Mouse (Mus musculus): ENCODE data around the gene Taf8.

Gene Taf8

DNA sequence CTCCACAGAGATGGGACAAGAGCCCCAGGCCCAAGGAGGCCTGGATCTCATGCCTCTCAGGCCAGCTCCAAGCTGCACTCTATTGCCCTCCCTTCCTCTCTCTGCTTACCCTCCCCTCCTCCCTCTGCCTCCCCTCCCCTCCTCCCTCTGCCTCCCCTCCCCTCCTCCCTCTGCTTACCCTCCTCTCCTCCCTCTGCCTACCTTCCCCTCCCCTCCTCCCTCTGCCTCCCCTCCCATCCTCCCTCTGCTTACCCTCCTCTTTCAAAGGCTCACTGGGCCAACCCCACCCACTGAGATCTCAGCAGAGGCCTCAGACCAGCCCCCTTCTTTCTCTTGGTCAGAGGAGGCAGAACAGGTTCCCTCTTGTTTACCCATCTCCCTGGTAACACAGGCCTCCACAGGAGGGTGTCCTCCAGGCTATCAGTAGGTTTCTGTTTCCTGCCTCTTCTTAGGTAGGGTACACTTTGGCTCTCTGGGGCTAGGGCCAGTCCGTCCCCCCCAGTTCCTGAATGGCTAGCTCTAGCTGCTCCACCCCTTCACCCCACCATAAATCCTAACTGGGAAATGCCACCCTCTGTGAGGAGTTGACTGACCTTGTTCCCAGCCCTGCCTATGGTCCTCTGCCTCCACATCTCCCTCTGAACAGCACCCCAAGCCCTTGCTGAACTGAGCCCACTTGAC, 17.7 kb downstream of the Taf8 start:
- no peak for DNase-seq (ENCODE audit: low spot score in 2 of 2)

DNA sequence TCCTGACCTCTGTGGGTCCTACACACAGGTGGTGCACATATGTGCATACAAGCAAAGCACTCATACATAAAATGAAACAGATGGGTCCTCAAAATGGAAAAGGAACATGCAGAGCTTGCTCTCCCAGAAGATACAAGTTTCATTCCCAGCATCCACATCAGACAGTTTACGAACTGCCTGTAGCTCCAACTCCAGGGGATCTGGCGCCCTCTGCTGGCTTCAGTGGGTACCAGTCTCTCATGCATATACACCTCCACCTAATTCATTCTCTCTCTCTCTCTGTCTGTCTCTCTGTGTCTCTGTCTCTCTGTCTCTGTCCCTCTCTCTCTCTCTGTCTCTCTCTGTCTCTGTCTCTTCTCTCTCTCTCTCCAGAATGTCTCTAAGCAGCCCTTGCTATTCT, 19.7 kb downstream of the Taf8 start:
- DNase-seq (ENCODE audit: low spot score in 2 of 2), result peak; percentile 26 to 42

DNA sequence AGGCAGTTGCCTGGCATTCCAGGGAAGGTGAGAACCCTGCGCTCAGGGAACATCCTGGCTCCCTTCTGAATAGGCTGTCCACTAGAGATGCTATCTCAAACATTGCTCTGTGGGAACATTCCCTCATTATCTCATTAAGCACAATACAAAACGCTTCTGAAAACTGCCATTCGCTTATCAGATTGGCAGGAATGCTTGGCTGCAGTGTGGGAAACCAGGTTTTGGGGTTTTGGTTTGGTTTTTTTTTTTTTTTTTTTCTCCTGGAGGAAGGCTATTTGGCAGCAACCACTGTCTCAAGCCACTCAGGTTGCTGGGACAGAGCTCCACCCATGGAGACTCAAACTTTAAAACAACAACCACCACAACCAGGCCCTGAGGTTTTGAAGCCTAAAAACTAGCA, 22.2 kb downstream of the Taf8 start:
- DNase-seq (ENCODE audit: low spot score in 2 of 2), result no peak

DNA sequence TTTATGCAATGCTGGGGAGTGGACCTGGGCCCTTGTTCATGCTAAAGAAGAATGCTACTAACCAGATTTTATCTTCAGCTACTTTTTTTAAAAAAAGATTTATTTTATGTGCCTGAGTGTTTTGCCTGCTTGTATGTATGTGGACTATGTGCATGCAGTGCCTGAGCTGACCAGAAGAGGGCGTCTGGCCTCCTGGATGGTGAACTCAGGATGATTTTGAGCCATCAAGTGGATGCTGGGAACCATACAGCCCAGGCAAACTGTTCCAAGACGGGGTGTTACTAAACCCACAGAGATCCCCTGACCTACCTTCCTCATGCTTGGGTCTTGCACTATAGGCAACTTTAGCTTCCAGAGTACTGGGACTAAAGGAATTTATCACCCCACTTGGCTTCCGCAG, 26.4 kb downstream of the Taf8 start:
- DNase-seq (ENCODE audit: low spot score in 2 of 2), result no peak

DNA sequence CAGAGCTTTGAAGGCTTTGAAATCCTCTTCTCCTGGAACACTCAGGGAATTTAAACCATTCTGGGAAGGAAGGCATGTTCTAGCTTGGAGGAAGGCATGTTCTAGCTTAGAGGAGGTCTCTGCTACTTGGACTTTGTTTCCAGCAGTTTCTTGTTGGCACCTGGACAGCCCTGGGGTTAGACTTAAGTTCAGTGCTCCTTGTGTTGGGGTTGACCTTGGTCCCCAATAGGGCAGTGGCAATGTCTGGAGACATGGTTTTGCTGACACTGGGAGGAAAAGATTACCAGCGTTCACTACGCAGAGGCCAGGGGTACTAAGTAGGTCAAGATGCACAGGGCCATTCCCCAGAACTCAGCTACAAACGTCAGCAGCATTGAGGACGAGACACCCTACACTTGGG, 26.9 kb downstream of the Taf8 start:
- no peak for DNase-seq (ENCODE audit: low spot score in 2 of 2)

DNA sequence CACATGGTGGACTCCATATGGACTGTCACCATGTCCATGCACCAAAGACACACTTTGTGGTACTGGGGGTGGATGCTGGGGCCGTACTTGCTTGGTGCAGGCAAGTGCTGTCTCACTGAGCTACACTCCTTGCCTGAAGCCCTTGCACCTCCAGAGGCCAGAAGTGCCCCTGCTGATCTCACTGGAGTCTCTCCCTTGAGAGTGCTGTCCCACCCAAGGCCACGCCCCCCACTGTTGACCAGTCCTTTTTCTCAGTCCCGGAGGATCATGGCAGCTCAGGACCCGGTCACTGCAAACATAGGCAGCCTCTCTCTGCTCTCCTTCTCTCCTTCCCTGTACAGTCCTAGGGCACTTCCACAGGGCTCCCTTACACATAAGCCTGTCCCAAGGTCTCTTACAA, 27.8 kb downstream of the Taf8 start:
- DNase-seq (ENCODE audit: low spot score in 2 of 2), result no peak

DNA sequence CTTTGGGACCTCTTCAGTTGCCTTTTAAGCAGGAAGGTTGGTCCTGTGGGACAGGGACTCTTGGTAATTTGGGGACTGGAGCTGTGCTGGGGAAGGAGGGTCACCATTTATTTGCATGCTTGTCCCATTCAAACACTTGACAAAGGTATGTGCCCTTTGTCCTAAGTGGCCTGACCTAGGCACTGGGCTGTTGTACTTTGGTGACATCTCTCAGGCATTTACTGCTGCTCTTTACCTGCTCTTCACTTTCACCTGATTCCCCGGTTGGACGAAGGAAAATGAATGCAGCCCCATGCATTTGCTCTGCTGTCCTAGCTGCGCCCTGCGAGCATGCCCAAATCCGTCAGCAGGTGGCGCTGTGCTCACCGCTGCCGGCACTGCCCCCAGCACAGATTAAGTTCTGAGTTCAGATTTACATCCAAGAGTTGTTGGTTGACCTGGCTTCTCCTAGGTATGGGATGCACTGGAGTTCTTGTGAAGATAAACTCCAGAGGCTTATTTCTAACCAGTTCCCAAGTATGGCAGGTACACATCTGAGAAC, 28.6 kb downstream of the Taf8 start:
- DNase-seq (ENCODE audit: low spot score in 2 of 2), result peak in 1 of 2 experiments; percentile 27

DNA sequence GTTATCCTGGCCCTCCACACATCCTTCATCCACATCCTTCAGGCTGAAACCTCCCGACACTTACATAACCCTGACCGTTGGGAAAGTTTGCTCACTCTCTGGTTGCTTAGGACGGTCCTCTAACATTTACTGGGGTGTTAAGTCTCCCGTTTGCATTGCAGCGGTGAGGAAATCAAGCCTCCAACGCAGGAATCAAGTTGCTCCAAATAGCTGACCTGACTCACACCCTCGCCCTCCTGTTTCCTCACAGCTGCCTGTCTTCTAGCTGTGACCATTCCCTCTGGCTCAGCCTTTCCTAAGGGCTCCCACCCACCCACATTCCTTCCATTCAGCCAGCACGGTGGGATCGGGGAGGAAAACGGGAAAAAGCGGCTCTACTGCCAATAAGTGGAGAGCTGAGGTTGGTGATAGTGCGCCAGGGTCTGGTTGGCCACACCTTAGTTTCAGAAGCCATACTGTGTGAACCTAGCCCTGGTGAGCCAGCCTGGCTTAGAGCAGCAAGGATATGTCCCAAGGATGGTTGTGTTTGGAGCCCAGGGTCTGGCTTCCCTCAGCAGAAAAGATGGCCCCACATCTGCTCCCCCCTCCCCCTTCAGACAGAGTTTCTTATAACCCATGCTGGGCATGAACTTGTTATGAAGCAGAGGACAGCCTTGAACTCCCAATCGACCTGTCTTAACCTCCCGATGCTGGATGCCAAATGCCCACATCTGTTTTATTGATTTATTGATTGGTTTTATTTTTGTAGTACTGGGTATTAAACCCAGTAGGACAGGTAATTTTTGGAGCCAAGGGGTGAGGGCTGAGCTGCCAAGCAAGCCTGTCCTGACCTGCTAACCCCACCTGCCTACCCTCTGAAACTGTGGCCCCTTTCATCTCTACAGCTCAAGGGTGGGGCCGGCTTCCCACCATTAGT, 29.4 kb downstream of the Taf8 start:
- peak in 1 of 2 experiments; percentile 12 for DNase-seq (ENCODE audit: low spot score in 2 of 2)

DNA sequence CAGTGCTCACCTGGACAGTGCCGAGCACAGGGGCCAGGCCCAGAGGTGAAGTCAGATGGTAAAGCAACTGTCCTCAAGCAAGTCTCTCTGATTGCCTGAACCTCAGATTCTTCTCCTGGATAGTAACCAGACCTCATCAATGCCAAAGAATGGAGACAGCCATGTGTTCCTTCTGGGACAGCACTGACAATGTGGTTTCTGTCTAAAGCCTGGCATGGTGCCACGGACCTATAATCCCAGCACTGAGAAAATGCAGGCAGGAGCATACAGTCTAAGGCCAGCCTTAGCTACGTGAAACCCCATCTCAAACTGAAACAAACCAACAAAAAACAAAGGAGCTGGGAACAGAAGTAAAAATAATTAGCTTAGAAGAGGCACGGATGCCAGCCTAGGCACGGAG, 31.4 kb downstream of the Taf8 start:
- no peak for DNase-seq (ENCODE audit: low spot score in 2 of 2)

DNA sequence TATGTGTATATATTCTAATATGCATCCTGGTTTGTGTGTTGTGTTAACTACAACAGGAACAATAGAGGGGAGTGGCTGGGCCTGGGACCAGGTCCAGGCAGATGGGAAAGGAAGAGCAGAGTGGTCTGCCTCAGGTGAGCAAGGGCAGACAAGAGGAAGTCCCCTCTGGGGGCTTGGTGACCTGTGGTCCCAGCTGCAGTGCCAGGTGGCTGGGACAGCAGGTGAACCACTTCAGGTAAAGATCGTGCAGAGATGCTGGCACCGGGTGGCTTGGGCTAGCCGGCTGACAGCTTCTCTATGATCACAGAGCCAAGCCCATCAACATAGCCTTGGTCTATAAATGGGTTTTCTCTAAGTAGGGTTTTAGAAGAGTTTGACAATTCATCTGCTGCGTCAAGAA, 32.0 kb downstream of the Taf8 start:
- DNase-seq (ENCODE audit: low spot score in 2 of 2), result no peak

DNA sequence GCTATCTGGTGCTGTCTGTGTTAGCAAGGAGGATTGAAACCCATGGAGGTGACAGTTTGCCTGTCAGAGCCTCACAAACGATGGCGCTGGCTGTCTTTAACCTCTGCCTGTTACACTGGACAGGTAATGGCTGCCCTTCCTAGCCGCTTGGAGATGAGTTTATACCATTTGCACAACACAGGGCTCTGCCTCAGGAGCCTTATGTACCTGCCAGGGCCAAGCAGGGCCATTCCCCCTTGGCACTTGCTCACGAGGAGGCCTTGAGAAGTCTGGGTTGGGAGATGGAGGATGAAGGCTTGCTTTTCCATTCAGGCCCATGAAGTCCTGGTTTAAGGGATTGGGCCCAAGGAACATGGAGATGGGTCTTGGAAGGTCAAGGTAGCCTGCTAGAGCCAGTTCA, 32.5 kb downstream of the Taf8 start:
- no peak for DNase-seq (ENCODE audit: low spot score in 2 of 2)

DNA sequence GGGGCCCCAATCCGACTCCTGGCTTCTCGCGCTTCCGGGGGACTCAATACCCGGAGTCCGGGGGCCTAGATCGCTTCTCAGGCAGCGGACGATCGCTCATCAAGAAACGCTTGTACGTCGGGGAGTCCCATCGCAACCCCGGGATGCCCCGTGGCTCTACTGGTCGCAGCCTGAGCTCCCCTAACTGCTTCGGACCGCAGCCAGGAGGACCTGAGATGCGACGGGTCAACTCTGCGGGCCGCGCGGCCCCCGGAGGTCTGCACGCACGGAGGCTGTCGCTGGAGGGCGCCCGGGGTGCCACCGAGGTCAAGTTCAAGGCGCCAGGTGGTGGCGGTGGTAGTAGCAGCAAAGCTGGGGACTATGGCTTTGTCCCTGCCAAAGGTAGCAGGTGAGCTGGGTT, 33.6 kb downstream of the Taf8 start:
- DNase-seq (ENCODE audit: low spot score in 2 of 2), result no peak

DNA sequence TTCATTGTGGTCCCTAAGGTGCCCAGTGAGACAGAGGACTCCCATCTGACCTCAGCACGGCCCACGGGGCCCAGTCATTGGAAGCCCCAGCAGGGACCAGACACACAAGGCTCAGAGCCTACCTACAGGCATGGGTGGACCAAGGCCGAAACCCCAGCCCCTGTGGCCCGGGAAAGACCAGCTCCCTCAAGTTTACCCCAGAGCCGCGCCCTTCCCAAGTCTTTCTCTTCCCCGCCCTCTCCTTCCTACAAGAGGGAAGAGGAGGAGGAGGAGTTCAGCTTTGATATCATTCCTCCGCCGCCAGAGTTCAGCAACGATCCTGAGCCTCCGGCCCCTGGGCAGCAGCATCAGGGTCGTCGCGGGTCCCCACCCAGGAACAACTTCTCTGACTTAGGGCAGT, 34.0 kb downstream of the Taf8 start:
- DNase-seq (ENCODE audit: low spot score in 2 of 2), result no peak

DNA sequence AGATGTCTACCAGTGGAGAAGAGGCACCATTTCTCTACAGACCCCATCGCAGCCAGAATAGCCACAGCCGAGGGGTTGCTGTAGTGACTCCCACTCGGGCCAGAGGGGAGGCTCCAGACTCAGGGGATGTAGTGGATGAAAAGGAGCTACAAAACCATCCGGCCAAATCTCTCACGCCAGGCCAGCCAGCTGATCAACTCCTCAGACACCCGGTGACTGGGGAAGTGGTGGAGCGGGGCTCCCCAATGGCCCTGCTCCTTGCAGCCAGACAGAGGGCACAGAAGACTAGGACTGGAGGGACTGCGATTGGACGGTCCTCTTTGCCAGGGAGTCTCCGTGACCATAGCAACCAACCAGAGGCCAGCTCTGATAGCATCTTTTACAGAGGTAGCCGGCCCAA, 34.4 kb downstream of the Taf8 start:
- no peak for DNase-seq (ENCODE audit: low spot score in 2 of 2)

DNA sequence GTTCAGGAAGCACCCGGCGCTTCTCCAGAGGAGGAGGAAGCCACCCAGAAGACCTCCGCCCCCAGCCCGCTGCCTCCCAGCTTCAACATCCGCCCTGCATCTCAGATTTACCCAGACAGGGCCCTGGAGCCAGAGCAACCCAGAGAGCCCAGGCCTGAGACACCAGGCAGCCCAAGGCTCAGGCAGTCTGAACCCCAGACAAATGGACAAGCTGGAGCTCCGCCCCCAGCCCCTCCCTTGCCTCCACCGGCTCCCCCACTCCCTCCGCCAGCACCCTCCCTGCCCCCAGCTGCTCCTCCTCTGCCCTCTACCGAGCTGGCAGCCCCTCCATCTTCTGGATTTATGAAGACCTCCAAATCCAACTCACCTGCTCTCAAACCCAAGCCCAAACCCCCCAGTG, 35.8 kb downstream of the Taf8 start:
- DNase-seq (ENCODE audit: low spot score in 2 of 2), result no peak

DNA sequence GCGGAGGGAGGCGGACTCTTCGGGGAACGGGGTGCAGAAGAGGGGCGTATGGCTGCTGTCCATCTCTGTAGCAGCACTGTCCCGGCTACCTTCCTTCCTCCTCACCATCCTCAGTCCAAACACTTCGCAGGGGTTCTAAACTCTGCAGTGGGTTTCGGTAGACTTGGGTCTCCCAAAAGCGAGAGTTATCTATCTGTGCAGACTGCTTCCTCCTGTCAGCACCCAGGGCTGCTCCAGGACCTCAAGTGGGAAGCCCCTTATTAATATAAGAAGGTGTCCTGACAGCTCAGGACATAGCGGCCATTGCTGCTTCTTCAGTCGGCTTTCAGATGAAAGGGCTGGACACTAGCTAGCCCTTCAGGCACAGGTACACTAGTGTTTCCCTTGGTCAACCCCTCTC, 37.1 kb downstream of the Taf8 start:
- DNase-seq (ENCODE audit: low spot score in 2 of 2), result no peak

DNA sequence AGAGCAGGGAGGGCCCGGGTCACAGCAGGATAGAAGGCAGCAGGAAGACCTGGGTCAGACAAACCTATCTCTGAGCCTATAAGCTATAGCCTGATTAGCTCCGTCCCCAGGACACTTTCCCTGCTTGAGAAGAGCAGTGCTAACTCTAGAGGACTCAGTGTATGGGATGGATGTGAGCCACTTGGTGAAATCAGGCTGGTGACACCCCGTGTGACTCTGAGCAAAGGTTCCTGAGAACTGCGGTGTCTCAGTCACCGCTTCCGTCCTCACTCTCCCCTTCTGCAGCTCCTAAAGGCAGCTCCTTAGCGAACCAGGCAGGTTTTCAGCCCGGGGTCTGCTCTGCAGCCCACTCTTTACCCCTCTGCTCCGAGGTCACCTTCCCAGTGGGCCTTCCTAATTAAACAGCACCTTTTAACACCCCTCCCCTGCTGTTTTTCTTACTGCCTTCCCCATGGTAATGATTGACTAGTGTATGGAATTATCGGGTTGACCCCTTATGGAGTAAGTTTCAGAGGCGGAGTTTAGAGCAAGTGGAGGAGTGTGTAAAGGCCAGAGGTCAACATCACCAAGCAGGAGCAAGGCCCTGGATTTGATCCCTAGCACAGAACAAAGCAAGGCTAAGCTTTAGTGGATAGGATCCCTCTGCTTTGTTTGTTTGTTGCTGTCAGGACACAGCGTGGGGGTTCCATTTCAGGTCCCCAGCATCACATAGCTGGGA, 37.7 kb downstream of the Taf8 start:
- no peak for DNase-seq (ENCODE audit: low spot score in 2 of 2)

DNA sequence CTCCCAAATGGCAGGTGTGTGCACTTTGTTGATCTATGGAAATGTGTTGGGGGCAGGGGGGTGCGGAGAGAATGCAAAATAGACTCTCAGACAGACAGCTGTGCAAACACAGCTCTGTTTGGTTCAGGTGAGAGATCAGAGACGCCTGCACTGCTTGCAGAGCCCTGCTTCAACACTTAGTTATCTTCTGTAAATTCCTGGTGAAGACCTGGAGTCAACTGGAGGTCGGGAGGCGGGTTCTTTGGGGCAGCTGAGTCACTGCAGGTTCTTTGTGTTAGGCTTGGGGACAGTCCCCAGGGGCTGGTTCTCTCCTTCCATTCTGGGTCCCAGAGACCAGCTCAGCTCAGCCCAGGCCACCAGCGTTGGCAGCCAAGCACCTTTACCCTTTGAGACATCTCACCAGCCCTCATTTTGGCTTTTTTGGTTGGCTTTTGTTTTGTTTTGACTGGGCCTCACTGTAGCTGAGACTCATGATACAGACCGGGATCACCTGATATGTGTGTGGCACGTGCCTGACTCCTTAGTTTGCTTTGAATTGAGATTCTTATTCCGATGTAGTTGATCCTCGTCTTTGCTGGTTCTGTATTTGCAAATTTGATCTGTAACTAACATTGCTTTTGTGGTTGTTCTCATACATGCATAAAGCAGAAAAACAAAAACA, 39.2 kb downstream of the Taf8 start:
- DNase-seq (ENCODE audit: low spot score in 2 of 2), result no peak

DNA sequence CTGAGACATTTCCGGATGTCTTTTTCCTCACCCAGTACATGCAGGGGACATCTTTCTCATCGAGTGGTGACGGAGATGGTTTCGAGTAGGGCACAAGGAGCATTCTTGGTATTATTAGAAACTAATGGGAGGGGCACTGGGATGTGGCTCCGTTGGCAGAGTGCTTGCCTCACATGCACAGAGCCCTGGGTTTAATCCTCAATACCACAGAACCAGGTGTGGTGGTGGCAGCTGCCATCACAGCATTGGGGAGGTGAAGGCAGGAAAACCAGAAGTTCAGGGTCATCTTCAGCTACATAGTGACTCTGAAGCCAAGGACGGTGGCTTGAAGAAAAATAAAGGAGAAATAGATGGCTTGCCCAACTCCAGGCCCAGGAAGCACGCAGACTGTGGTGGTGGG, 39.9 kb downstream of the Taf8 start:
- no peak for DNase-seq (ENCODE audit: low spot score in 2 of 2)

DNA sequence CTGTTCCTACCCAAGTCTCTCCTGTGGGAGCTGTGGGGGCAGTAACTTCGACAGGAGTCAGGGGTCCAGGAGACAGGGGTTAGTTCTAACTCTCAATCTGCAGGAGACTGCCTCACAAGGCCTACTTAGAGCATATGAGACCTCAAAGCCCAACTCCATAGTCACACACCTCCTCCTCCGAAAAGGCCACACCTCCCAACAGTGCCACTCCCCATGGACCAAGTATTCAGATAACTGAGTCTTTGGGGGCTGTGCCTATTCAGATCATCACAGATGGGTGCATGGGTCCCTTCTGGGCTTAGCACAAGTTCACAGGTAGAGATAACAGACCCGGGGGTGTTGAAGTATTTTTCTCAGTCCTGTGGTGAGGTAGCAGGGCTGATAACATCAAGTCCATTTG, 40.4 kb downstream of the Taf8 start:
- DNase-seq (ENCODE audit: low spot score in 2 of 2), result no peak

DNA sequence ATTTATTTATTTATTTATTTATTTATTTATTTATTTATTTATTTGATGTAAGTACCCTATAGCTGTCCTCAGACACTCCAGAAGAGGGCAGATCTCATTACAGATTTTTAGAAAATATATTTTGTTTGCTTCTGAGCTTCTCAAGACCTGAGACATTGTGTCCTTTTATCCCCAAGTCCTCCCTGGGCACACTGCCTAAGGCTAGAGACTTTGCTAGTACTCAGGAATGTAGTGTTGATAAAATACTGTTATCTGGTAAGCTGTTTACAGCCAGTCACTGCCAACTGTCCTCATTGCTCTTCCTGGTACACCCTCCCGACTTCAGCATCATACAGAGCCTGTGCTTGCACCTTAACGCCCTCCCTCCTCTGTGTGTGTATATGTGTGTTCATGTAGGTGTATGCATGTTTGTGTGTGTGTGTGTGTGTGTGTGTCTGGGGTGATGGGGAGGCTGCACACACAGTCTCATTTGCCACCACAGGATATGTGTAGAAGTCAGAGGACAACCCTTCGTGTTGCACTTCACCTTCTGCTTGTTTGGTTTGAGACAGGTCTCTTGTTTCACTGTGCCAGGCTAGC, 42.7 kb downstream of the Taf8 start:
- DNase-seq (ENCODE audit: low spot score in 2 of 2), result no peak

DNA sequence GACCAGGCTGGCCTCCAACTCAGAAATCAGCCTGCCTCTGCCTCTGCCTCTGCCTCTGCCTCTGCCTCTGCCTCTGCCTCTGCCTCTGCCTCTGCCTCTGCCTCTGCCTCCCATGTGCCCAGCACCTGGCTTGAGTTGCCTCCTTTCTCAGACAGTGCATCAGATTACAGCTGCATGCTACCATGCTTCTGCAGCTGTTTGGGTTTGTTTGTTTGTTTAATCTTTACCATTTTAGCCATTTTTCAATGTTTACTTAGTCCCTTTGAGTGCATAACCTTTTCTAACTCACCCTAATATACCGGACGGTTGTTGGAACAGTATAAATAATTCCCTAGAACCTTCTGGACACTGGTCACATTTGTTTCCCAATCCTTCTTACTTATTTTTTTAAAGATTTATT, 43.2 kb downstream of the Taf8 start:
- DNase-seq (ENCODE audit: low spot score in 2 of 2), result no peak

Data from frontal cortex, postnatal 36 days (tissue).